Mouse (Mus musculus): ENCODE measurements at regions not wholly inside any gene's neighbourhood (a gene's known extent, or its start where the extent isn't known, plus 50 kb on each side); places are given as distances from the start of the nearest gene placed in this dataset.

GRCm38 (mm10) chr8:127885211-127885610 lies 473.2 kb upstream of the Nrp1 start:
- intact Hi-C loops (cut with DNase I): no loop called here
- DNase-seq: no peak

GRCm38 (mm10) chr8:127885831-127886230 lies 472.6 kb upstream of the Nrp1 start:
- intact Hi-C loops (cut with DNase I): no loop called here
- DNase-seq: no peak

GRCm38 (mm10) chr8:127890729-127891128 lies 467.7 kb upstream of the Nrp1 start:
- intact Hi-C loops (cut with DNase I): no loop called here
- DNase-seq: no peak

GRCm38 (mm10) chr8:127894284-127894683 lies 464.1 kb upstream of the Nrp1 start:
- no peak for DNase-seq
- intact Hi-C loops (cut with DNase I): no loop called here

GRCm38 (mm10) chr8:127908436-127908835 lies 450.0 kb upstream of the Nrp1 start:
- DNase-seq: no peak
- intact Hi-C loops (cut with DNase I): no loop called here

- DNase-seq: no peak
- intact Hi-C loops (cut with DNase I): no loop called here
Observed at GRCm38 (mm10) chr8:127909580-127909979, 448.8 kb upstream of the Nrp1 start.

GRCm38 (mm10) chr8:127914086-127914485 lies 444.3 kb upstream of the Nrp1 start:
- intact Hi-C loops (cut with DNase I): loop anchor here (10.0 kb wide), 1 partner anchor 441 kb away; the partner anchor contains the start of gene Nrp1
- DNase-seq: no peak

- DNase-seq: no peak
- intact Hi-C loops (cut with DNase I): loop anchor here (10.0 kb wide), 1 partner anchor 440 kb away; the partner anchor contains the start of gene Nrp1
Observed at GRCm38 (mm10) chr8:127914914-127915313, 443.5 kb upstream of the Nrp1 start.

GRCm38 (mm10) chr8:127915591-127916028 lies 442.8 kb upstream of the Nrp1 start:
- intact Hi-C loops (cut with DNase I): loop anchor here (10.0 kb wide), 1 partner anchor 439 kb away; the partner anchor contains the start of gene Nrp1
- DNase-seq: no peak

- DNase-seq: no peak
- intact Hi-C loops (cut with DNase I): no loop called here
Observed at GRCm38 (mm10) chr8:127921925-127922324, 436.5 kb upstream of the Nrp1 start.

GRCm38 (mm10) chr8:127923321-127923720 lies 435.1 kb upstream of the Nrp1 start:
- intact Hi-C loops (cut with DNase I): no loop called here

GRCm38 (mm10) chr8:127932276-127932675 lies 426.1 kb upstream of the Nrp1 start:
- no peak for DNase-seq

More at GRCm38 (mm10) chr8:127923321-127923720, 435.1 kb upstream of the Nrp1 start:
- no peak for DNase-seq

GRCm38 (mm10) chr8:127936792-127937435 lies 421.5 kb upstream of the Nrp1 start:
- no peak for DNase-seq
- intact Hi-C loops (cut with DNase I): no loop called here

More at GRCm38 (mm10) chr8:127932276-127932675, 426.1 kb upstream of the Nrp1 start:
- intact Hi-C loops (cut with DNase I): no loop called here

- DNase-seq: no peak
- intact Hi-C loops (cut with DNase I): no loop called here
Observed at GRCm38 (mm10) chr8:127939284-127939985, 419.0 kb upstream of the Nrp1 start.

- no peak for DNase-seq
- intact Hi-C loops (cut with DNase I): no loop called here
Observed at GRCm38 (mm10) chr8:127939986-127940359, 418.4 kb upstream of the Nrp1 start.

GRCm38 (mm10) chr8:127942319-127942718 lies 416.1 kb upstream of the Nrp1 start:
- intact Hi-C loops (cut with DNase I): no loop called here

GRCm38 (mm10) chr8:127944955-127945498 lies 413.4 kb upstream of the Nrp1 start:
- intact Hi-C loops (cut with DNase I): no loop called here

More at GRCm38 (mm10) chr8:127942319-127942718, 416.1 kb upstream of the Nrp1 start:
- no peak for DNase-seq

GRCm38 (mm10) chr8:127957571-127957970 lies 400.8 kb upstream of the Nrp1 start:
- DNase-seq: no peak
- intact Hi-C loops (cut with DNase I): no loop called here

More at GRCm38 (mm10) chr8:127944955-127945498, 413.4 kb upstream of the Nrp1 start:
- no peak for DNase-seq

- no peak for DNase-seq
- intact Hi-C loops (cut with DNase I): no loop called here
Observed at GRCm38 (mm10) chr8:127958351-127959044, 399.9 kb upstream of the Nrp1 start.

GRCm38 (mm10) chr8:127962862-127963261 lies 395.5 kb upstream of the Nrp1 start:
- intact Hi-C loops (cut with DNase I): no loop called here
- no peak for DNase-seq

- intact Hi-C loops (cut with DNase I): no loop called here
- no peak for DNase-seq
Observed at GRCm38 (mm10) chr8:127963625-127964024, 394.8 kb upstream of the Nrp1 start.

Data from left cerebral cortex, postnatal 4 days (tissue).